Mouse (Mus musculus) thymus, postnatal 0 days (tissue): ENCODE results near the gene Cadm2. TPM values are rescaled to one million over a fixed set of nuclear protein-coding genes. Genes with fewer than 3 reads are reported as not detected.

Experiments
- DNase-seq: peaks from one replicate; pipeline ENCODE4 v3.0.0-alpha.2; 2015; ENCODE audit warnings: low spot score
- polyA plus RNA-seq: library from polyadenylated mRNA; unstranded; fragments of >200 nt; fragmentation: Nextera tagmentation; extraction: Ambion mirVana; gene quantifications from 2 replicates; pipeline ENCODE4 v1.2.1, GENCODE M21; 2015

Cadm2 gene
- polyA plus RNA-seq, 1 experiment from 2014 or later, result 0.56 TPM

- DNase-seq, result no peak
These were observed 105.2 kb downstream of the Cadm2 start for GRCm38 (mm10) chr16:67515549-67515948.

- DNase-seq, result no peak
These were observed 111.6 kb downstream of the Cadm2 start for GRCm38 (mm10) chr16:67509079-67509478.

- DNase-seq, result no peak
These were observed 138.2 kb downstream of the Cadm2 start for GRCm38 (mm10) chr16:67482542-67482941.

DNA sequence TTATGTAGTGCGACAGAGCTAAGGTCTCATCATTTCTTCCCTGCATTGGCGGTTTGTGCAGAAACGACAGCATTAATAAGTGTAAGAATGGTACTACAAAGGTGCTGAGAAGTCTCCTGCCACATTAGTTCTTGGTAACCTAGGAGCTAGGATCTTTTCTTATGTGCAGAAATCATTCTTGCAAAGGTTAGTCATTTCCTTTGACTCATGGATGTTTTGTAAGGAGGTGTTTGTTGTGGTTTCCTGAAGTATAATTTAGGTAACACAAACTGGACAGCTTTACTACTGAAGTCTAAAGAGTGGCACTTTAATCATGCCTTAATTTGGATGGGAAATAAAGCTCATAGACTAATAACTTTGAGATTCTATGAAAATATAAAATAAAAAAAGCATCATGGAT lies 153.7 kb downstream of the Cadm2 start:
- DNase-seq, result no peak

DNA sequence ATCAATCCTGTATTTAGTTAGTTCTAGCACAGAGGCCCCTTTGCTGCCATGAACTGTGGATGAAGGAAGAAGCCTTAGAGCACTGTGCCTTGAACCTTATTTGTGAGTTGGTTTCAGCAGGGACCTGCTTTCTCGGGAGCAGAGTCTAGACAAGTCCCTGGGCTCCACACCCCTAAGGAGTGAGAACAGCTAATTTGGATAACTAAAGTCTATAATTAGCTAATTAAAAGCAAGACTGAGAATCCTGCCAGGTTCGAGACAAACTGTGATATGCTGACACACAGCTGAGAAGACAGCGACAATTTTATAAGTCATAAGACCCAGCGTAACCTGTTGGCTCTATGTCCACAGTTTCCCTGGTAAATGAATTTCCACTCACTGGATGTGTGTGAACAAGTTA lies 184.4 kb downstream of the Cadm2 start:
- DNase-seq, result no peak

- no peak for DNase-seq
These were observed 195.3 kb downstream of the Cadm2 start for GRCm38 (mm10) chr16:67425371-67425770.

GRCm38 (mm10) chr16:67410926-67411325 lies 209.8 kb downstream of the Cadm2 start:
- DNase-seq, result no peak

- DNase-seq, result no peak
These were observed 210.2 kb downstream of the Cadm2 start for GRCm38 (mm10) chr16:67410482-67410881.

DNA sequence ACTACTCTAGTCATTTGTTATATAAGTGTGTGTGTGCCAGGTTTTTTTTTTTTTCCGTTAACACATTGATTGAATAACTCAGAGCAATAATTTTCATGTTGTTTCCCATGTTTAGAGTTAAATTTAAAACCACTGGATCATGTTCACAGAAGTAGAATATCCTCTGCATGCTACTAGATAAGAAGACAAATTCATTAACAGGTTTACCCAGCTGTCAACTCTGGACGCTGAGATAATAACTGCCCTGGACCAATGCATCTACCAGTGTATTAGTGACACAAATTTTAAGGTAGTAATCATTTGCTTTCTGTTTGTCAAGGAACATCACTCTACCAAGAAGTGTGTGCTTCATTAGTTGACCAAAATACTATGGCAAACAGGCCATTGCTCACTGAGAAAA lies 253.0 kb downstream of the Cadm2 start:
- DNase-seq, result no peak

DNA sequence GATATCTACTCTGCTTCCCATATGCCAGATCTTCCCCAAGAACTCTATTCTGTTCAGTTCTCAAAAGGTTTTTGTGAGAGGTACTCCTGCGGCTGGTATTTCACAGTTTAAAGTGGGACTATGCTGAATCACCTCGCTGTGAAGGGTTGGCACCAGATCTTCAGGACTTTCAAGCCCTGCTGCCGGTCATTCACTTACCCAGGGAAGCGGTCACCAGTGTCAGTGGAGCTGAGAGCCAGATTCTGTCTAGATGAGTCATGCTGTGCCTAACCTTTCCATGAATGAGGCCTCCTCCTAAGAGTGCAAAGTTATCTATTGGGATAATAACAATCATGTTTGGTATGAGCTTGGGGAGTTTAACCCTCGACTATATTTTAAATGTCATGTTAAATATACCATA lies 272.7 kb downstream of the Cadm2 start:
- no peak for DNase-seq

DNA sequence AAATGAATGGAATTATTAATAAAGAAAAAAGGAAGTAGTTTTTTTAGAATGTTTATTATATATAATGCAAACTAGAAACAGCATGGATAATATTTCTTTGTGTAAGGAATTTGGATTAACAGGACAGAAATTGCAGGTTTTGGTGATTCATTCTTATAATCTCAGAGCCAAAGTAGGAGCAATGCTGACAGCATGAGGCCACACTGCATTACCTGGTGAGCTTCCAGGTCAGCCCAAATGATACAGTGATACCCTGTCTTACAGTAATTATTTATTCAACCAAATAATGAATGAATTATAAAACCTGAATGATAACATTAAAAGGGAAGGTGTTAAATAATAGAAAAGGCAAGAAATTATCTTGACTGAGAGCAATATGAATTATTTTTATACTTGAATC lies 273.1 kb downstream of the Cadm2 start:
- DNase-seq, result no peak

GRCm38 (mm10) chr16:67346621-67347290 lies 274.0 kb downstream of the Cadm2 start:
- DNase-seq, result no peak

GRCm38 (mm10) chr16:67344194-67344593 lies 276.5 kb downstream of the Cadm2 start:
- DNase-seq, result no peak

- no peak for DNase-seq
These were observed 309.7 kb downstream of the Cadm2 start for GRCm38 (mm10) chr16:67311033-67311432.

DNA sequence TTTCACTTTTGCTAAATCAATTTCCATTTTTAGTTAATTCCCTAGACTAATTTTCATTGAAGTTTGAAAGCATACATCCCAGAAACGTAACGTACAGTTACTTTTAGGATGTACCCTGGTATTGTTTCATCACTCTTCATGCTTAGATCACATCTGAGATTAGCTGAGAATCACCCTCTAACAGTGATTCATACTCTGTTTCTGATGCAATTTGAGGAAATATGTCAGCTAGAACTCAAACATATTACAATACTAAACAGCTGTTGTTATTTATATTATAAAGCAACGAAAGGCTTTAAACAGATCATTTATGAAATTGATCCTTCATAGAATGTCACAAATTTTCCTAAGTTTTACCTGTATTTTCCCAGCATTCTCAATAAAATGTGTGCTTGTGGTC lies 336.0 kb downstream of the Cadm2 start:
- no peak for DNase-seq

DNA sequence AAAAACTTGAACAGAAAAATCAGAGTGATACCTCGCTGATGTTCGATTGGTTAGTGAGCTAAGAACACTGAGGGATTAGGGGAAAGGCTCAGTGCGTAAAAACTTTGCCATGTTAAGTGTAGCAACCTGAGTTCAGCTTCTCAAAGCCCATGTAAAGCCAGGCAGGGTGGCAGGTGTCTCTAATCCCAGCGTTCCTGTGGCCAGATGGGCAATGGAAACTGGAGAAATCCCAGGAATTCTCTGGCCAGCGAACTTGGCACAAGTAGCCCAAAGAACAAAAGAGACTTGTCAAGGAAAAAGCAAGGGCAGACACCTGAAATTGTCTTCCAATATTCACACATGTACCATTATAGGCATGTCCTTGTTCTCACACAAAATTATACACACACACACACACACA lies 377.1 kb downstream of the Cadm2 start:
- DNase-seq, result no peak

DNA sequence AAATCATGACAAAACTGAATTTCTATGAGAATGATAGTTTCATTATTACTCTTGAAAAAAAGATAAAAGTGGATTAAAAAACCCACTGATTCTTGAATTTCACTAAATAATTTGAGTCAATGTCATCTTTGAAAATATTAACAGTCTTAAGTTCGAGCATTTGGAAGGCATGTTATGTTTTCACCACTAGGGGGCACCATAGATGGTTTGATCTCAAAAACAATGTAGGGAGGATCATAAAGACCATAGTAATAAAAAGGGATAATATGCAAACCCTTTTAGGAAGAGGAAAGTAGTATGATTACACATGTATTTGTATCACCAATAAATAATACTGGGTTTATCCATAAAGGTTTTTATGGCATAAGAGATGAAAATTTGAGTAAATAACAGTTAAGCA lies 385.8 kb downstream of the Cadm2 start:
- DNase-seq, result no peak

- no peak for DNase-seq
These were observed 394.0 kb downstream of the Cadm2 start for GRCm38 (mm10) chr16:67226696-67227095.

GRCm38 (mm10) chr16:67203329-67203728 lies 417.4 kb downstream of the Cadm2 start:
- DNase-seq, result no peak

GRCm38 (mm10) chr16:67192852-67193415 lies 427.8 kb downstream of the Cadm2 start:
- DNase-seq, result no peak

GRCm38 (mm10) chr16:67192395-67192794 lies 428.3 kb downstream of the Cadm2 start:
- no peak for DNase-seq

GRCm38 (mm10) chr16:67186322-67186721 lies 434.4 kb downstream of the Cadm2 start:
- DNase-seq, result no peak

DNA sequence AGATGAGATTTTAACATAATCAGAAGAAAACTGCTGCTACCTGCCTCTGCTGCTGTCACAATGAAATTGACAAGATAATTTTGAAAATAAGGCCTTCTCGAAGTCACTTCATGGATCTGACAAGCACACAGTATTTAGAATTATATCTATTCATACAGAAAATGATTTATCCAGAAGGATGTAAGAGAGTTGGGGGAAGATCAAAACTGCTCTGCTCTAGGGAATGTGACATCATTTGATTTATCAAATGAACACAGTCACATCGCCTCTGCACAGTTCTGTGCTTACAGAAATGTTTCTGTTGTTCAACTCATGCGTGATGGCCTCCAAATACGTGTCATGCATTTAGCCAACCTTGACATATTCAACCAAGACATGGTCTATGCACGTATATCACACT lies 437.8 kb downstream of the Cadm2 start:
- DNase-seq, result no peak
